Mouse (Mus musculus): ENCODE data around the gene Hdgfl3.

DNA sequence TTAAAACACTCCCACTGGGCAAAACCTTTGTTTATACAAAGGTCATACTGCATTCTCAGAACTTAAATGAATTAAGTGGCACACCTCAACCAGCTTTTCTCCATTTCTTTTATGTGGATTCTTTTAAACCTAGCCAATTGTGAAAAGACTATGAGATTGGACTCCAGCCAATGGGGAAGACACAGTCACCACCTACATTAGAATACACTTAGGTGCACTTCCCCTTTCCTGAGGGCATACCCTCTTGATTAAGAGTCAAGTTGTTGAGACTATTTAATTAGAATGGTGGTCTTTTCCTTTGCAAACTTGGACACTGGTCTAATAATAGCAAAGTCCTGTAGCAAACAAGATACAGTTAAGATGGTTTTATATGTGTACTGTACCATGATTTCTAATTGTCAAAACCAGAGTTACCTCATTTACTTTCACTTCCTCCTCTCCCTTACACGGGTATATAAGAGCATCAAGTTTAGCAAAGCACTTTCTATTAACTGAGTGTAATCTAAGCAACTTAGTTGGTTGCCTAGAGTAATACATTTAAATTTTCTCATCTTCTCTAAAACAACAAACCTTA lies 12.8 kb downstream of the Hdgfl3 start:
- no peak for TF ChIP-seq ZC3H11A (IDR thresholded peaks at IDR 0.05; ENCODE audit: borderline replicate concordance, low read depth, low read length)
- no peak for TF ChIP-seq CHD2 (IDR thresholded peaks at IDR 0.05; ENCODE audit: low read depth, low read length)
- TF ChIP-seq MAFK (IDR thresholded peaks at IDR 0.05; ENCODE audit: insufficient read depth, low read depth, low read length), result no peak
